Mouse (Mus musculus) forebrain, embryonic 15.5 days (tissue): ENCODE data around the gene U2af1. TPM values are rescaled to one million over a fixed set of nuclear protein-coding genes. Genes with fewer than 3 reads are reported as not detected.

Experiments
- ATAC-seq: fragments of 200-750 bp; cut with Nextera tagmentation; replicated peaks from 2 replicates; pipeline ENCODE4 v1.8.0; 2017; ENCODE audit warnings: mild to moderate bottlenecking, moderate TSS enrichment, moderate library complexity
- H3K27ac ChIP-seq: fragments of 300-500 bp; sonication (generic); replicated peaks from 2 replicates; pipeline ENCODE4 v1.5.1; 2015; ENCODE audit warnings: mild to moderate bottlenecking, inconsistent platforms
- H3K27me3 ChIP-seq: fragments of 300-500 bp; sonication (generic); 2 replicates; pipeline ENCODE4 v1.6.1; 2015; ENCODE audit warnings: inconsistent platforms
- H3K36me3 ChIP-seq: fragments of 300-500 bp; sonication (generic); 2 replicates; pipeline ENCODE4 v1.6.1; 2015; ENCODE audit warnings: mild to moderate bottlenecking, inconsistent platforms
- H3K4me1 ChIP-seq: fragments of 300-500 bp; sonication (generic); 2 replicates; pipeline ENCODE4 v1.6.1; 2015; ENCODE audit warnings: inconsistent platforms
- H3K4me2 ChIP-seq: fragments of 300-500 bp; sonication (generic); replicated peaks from 2 replicates; pipeline ENCODE4 v1.6.1; 2015; ENCODE audit warnings: mild to moderate bottlenecking, inconsistent platforms
- H3K4me3 ChIP-seq: fragments of 300-500 bp; sonication (generic); 2 replicates; pipeline ENCODE4 v1.5.1; 2015; ENCODE audit warnings: mild to moderate bottlenecking, inconsistent platforms
- H3K9ac ChIP-seq: fragments of 300-500 bp; sonication (generic); replicated peaks from 2 replicates; pipeline ENCODE4 v1.6.1; 2015; ENCODE audit warnings: mild to moderate bottlenecking, inconsistent platforms
- H3K9me3 ChIP-seq: fragments of 300-500 bp; sonication (generic); 2 replicates; pipeline ENCODE4 v1.6.1; 2016; ENCODE audit warnings: inconsistent platforms
- WGBS: fragments of 180-500 bp; shearing (Covaris S2); methylation state at CpG from one replicate; pipeline ENCODE4 v1.1.7; 2015; ENCODE audit warnings: mixed read lengths; 5-methylcytosine and 5-hydroxymethylcytosine counted together
- polyA plus RNA-seq: library from polyadenylated mRNA; unstranded; fragments of >200 nt; fragmentation: Nextera tagmentation; extraction: Ambion mirVana; gene quantifications from 2 replicates; pipeline ENCODE4 v1.2.1, GENCODE M21; 2015

The U2af1 gene
- polyA plus RNA-seq, 1 experiment from 2014 or later = 270 TPM

DNA sequence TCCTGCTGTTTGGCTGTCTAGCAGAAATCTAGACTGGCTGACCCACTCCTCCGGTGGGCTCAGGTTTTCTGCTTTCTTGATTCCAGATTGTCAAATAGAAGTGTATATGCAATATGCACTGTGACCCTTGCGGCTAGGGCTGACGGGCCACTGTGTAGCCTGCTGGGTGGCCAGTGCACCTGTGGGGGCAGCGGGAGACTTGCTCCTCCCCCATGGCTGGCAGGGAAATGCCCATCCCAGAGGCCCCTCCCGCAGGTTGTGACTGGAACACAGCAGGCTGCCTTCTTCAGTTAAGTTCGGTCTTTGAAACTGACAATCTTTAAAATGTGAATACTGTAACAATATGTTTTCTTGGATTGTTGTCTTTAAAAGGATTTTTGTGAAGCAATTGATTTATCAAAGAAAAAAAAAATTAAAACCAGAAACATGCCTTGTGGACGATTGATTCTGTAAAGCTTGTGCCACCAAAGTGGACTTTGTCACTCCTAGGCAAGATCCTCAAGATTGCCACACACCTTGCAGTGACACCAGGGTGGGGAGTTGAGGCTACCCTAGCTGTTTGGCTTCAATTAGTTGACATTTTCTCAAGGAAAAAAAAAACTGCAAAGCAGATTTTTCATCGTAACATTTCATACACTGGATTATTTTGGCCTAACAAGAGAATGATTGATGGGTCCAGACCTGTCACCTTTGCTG, 51.3 kb downstream of the U2af1 start:
- WGBS = 81% methylated on average over 8 of the region's 8 CpGs
- Histone ChIP-seq H3K27me3 (no peaks in the 10 kb centered on the region), H3K9ac (no peak overlapping the region), H3K4me2 (no peak overlapping the region), H3K4me1 (no peaks in the 10 kb centered on the region), H3K4me3 (no peak overlapping the region), H3K36me3 (peaks cover 27% of the 10 kb centered on the region), H3K9me3 (no peaks in the 10 kb centered on the region), H3K27ac (no peak overlapping the region)
- ATAC-seq = no peak

DNA sequence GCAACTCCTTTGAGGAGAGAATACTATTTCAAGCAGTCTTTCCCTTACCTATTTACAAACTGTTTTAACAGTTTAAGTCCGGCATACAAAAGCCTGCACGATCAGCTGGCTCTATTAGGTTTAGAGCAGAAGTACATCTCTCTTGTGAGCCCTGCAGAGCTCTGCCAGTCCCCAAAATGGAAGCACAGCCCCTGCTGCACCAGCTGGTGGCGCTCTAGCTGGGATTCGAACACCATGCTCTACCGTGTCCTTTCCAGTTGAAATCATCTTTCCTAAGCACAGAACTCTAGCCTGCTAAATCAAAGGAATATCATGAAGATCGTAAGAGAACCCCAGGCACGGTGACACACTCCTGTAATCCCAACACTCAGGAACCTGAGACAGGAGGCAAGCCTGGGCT, 52.3 kb downstream of the U2af1 start:
- Histone ChIP-seq H3K4me3 (no peak overlapping the region), H3K4me2 (no peak overlapping the region), H3K9ac (no peak overlapping the region), H3K4me1 (no peaks in the 10 kb centered on the region), H3K27me3 (no peaks in the 10 kb centered on the region), H3K36me3 (peaks cover 29% of the 10 kb centered on the region), H3K27ac (no peak overlapping the region), H3K9me3 (no peaks in the 10 kb centered on the region)
- no peak for ATAC-seq
- 80% methylated on average over 7 of the region's 7 CpGs for WGBS

DNA sequence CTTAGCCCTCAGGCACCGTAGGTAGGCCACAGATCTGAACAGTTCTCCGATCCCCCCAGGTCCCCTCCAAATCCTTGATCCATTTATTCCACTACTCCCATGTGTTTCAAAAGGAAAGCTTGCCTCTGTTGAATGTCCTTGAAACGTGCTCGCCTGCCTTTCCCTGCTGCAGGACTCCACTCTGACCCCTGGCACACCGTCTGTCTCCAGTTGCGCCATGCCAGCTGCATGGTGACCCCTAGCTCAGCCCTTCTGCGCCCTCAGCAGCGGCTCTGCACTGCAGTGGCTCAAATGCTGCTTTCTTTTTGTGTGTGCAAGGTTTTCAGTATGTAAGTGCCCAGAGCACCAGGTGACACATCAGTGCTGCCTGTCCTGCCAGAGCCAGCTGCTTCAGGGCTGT, 60.1 kb downstream of the U2af1 start:
- WGBS = 91% methylated on average over 8 of the region's 8 CpGs
- H3K9ac ChIP-seq = no peak overlapping the region
- no peaks in the 10 kb centered on the region for H3K4me1 ChIP-seq

GRCm38 (mm10) chr17:31597957-31598356, 60.7 kb downstream of the U2af1 start:
- Histone ChIP-seq H3K4me1 (no peaks in the 10 kb centered on the region), H3K27me3 (no peaks in the 10 kb centered on the region), H3K9me3 (no peaks in the 10 kb centered on the region), H3K4me3 (no peak overlapping the region), H3K36me3 (peaks cover 23% of the 10 kb centered on the region), H3K27ac (no peak overlapping the region), H3K9ac (no peak overlapping the region), H3K4me2 (no peak overlapping the region)
- 93% methylated on average over 9 of the region's 9 CpGs for WGBS
- no peak for ATAC-seq

More for the DNA sequence above, 60.1 kb downstream of the U2af1 start:
- Histone ChIP-seq H3K27me3 (no peaks in the 10 kb centered on the region), H3K36me3 (peaks cover 26% of the 10 kb centered on the region), H3K4me3 (no peak overlapping the region), H3K9me3 (no peaks in the 10 kb centered on the region), H3K4me2 (no peak overlapping the region), H3K27ac (no peak overlapping the region)
- no peak for ATAC-seq

Other genes starting within 250 kb of the U2af1 start
- 40.3 and 41.5 TPM in 2 replicates for gene Wdr4, start 138.9 kb downstream of the U2af1 start, polyA plus RNA-seq
- gene Ndufv3, start 138.8 kb downstream of the U2af1 start, polyA plus RNA-seq = 334 and 349 TPM in 2 replicates
- 31.3 and 33.2 TPM in 2 replicates for gene Pknox1, start 94.2 kb downstream of the U2af1 start, polyA plus RNA-seq
- gene Cbs, start 21.7 kb downstream of the U2af1 start, polyA plus RNA-seq = 9.8 and 10.6 TPM in 2 replicates
- gene Cryaa, start 18.9 kb upstream of the U2af1 start, polyA plus RNA-seq = not detected in 2 replicates
- 17.3 and 24.5 TPM in 2 replicates for gene Sik1, start 196.9 kb upstream of the U2af1 start, polyA plus RNA-seq